Mouse (Mus musculus) forebrain, postnatal 0 days (tissue): ENCODE measurements around the gene Htt. TPM values are rescaled to one million over a fixed set of nuclear protein-coding genes. Genes with fewer than 3 reads are reported as not detected.

Source experiments
- ATAC-seq: fragments of 200-750 bp; cut with Nextera tagmentation; 2 replicates; pipeline ENCODE4 v1.8.0; 2017; ENCODE audit warnings: mild to moderate bottlenecking, moderate library complexity
- DNase-seq: peaks from one replicate; pipeline ENCODE4 v3.0.0-alpha.2; 2015
- H3K27ac ChIP-seq: fragments of 300-500 bp; sonication (generic); 2 replicates; pipeline ENCODE4 v1.5.1; 2014; ENCODE audit warnings: low read depth, mild to moderate bottlenecking, antibody characterized with exemption, low read length, moderate library complexity, mixed read lengths
- H3K27me3 ChIP-seq: fragments of 300-500 bp; sonication (generic); 2 replicates; pipeline ENCODE4 v1.6.1; 2014; ENCODE audit warnings: mild to moderate bottlenecking, low read length, mixed read lengths; ENCODE audit not compliant: insufficient read depth
- H3K36me3 ChIP-seq: fragments of 300-500 bp; sonication (generic); 2 replicates; pipeline ENCODE4 v1.6.1; 2014; ENCODE audit warnings: mild to moderate bottlenecking, moderate library complexity; ENCODE audit not compliant: insufficient read depth
- H3K4me1 ChIP-seq: fragments of 300-500 bp; sonication (generic); 2 replicates; pipeline ENCODE4 v1.6.1; 2014; ENCODE audit warnings: antibody characterized with exemption; ENCODE audit not compliant: insufficient read depth
- H3K4me2 ChIP-seq: fragments of 300-500 bp; sonication (generic); 2 replicates; pipeline ENCODE4 v1.6.1; 2014; ENCODE audit warnings: low read depth, mild to moderate bottlenecking, moderate library complexity
- H3K4me3 ChIP-seq: fragments of 300-500 bp; sonication (generic); 2 replicates; pipeline ENCODE4 v1.5.1; 2014; ENCODE audit warnings: low read depth, low read length, mixed read lengths
- H3K9ac ChIP-seq: fragments of 300-500 bp; sonication (generic); 2 replicates; pipeline ENCODE4 v1.6.1; 2014; ENCODE audit warnings: mild to moderate bottlenecking
- H3K9me3 ChIP-seq: fragments of 300-500 bp; sonication (generic); 2 replicates; pipeline ENCODE4 v1.6.1; 2016; ENCODE audit warnings: low read length
- CTCF ChIP-seq: sonication (generic); IDR thresholded peaks from 2 replicates; pipeline ENCODE4 v1.5.1; 2016; ENCODE audit warnings: antibody characterized with exemption, control low read depth, low read depth
- WGBS: fragments of 180-500 bp; shearing (Covaris S2); extraction: QIAGEN DNeasy Blood & Tissue Kit; methylation state at CpG from one replicate; pipeline ENCODE4 v1.1.7; 2014; 5-methylcytosine and 5-hydroxymethylcytosine counted together
- polyA plus RNA-seq: library from polyadenylated mRNA; unstranded; fragments of >200 nt; fragmentation: Nextera tagmentation; extraction: Ambion mirVana; gene quantifications from 2 replicates; pipeline ENCODE4 v1.2.1, GENCODE M21; 2015
- total RNA-seq: library from RNA; depleted of rRNA; stranded (reverse); fragments of >200 nt; gene quantifications from 2 replicates; pipeline ENCODE4 v1.2.3, GENCODE M21; 2014

The Htt gene
- total and polyA plus RNA-seq, 2 experiments from 2014 or later, result 4.1 to 33.6 TPM

DNA sequence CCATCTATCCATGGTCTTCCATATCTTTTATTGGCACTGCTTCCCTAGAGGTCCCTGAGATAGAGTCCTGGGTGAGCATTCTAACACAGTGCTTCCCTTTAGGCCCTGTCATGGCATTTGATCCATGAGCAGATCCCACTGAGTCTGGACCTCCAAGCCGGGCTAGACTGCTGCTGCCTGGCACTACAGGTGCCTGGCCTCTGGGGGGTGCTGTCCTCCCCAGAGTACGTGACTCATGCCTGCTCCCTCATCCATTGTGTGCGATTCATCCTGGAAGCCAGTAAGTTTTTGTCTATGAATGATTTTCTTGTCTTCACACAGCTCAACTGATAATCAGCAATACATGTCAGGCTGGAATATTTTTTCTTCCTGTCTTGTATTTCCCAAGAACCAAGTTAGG lies 123.7 kb downstream of the Htt start:
- DNase-seq (no peak), ATAC-seq (no peak)
- no peak overlapping the region for H3K4me2 ChIP-seq

DNA sequence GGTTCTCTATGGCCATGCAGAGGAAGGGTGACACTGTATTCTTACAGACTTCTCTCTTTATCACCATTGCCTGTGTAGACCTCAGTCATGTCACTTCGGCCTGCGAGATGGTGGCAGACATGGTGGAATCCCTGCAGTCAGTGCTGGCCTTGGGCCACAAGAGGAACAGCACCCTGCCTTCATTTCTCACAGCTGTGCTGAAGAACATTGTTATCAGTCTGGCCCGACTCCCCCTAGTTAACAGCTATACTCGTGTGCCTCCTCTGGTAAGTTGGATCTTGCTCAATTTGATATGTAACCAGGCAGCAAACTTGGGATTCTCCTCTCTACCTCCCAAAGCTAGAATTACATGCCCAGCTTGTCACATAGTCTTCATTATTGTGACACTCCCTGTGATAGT lies 127.7 kb downstream of the Htt start:
- H3K27me3 ChIP-seq, result no peaks in the 10 kb centered on the region
- H3K36me3 ChIP-seq, result peaks cover 78% of the 10 kb centered on the region
- no peak overlapping the region for H3K27ac ChIP-seq
- no peaks in the 10 kb centered on the region for H3K9me3 ChIP-seq
- no peak overlapping the region for H3K9ac ChIP-seq
- no peaks in the 10 kb centered on the region for H3K4me1 ChIP-seq
- ATAC-seq (no peak), DNase-seq (no peak)
- no peak overlapping the region for H3K4me2 ChIP-seq
- H3K4me3 ChIP-seq, result no peak overlapping the region
- WGBS, result 92% methylated on average over 4 of the region's 4 CpGs
- TF ChIP-seq CTCF, result no peak

More for the DNA sequence above, 123.7 kb downstream of the Htt start:
- Histone ChIP-seq H3K27ac (no peak overlapping the region), H3K9me3 (no peaks in the 10 kb centered on the region), H3K4me3 (no peak overlapping the region), H3K36me3 (peaks cover 67% of the 10 kb centered on the region), H3K27me3 (no peaks in the 10 kb centered on the region), H3K4me1 (no peaks in the 10 kb centered on the region), H3K9ac (no peak overlapping the region)
- WGBS, result 82% methylated on average over 3 of the region's 3 CpGs
- no peak for TF ChIP-seq CTCF

DNA sequence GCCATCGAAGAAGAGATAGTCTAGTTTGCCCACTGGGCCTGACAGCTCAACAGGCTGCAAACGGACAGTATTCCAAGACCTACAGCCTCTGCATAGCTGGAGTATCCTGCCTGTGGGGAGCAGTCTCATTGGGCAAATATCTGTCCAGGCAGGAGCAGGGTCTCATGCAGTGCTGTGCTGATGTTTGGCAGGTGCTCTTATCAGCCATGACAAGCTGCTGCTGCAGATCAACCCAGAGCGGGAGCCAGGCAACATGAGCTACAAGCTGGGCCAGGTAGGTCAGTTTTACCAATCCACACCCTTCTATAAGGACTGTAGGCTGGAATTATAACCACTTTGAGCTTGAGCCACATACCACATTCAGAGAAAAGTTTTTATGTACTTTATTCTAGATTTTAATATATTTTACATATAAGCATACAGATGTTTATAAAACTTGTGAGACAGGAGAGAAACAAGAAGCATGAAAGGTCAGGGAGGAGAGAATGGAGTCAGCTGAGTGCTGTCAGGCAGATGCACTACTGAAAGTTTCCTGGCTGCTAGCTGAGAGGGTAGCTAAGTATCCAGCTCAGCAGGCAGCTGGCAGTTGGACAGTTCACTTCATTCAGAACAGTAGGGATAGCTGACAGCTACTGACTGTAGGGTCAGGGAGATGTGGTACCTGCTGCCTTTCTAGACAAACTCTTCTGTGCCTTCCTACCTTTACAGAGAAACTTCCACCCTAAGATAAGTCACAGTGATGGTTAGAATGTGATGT lies 135.3 kb downstream of the Htt start:
- Histone ChIP-seq H3K36me3 (peaks cover 83% of the 10 kb centered on the region), H3K9ac (no peak overlapping the region), H3K27ac (no peak overlapping the region), H3K27me3 (no peaks in the 10 kb centered on the region), H3K4me1 (no peaks in the 10 kb centered on the region), H3K4me3 (no peak overlapping the region), H3K4me2 (no peak overlapping the region), H3K9me3 (no peaks in the 10 kb centered on the region)
- DNase-seq (no peak), ATAC-seq (no peak)
- WGBS, result 93% methylated on average over 3 of the region's 3 CpGs
- TF ChIP-seq CTCF, result no peak

DNA sequence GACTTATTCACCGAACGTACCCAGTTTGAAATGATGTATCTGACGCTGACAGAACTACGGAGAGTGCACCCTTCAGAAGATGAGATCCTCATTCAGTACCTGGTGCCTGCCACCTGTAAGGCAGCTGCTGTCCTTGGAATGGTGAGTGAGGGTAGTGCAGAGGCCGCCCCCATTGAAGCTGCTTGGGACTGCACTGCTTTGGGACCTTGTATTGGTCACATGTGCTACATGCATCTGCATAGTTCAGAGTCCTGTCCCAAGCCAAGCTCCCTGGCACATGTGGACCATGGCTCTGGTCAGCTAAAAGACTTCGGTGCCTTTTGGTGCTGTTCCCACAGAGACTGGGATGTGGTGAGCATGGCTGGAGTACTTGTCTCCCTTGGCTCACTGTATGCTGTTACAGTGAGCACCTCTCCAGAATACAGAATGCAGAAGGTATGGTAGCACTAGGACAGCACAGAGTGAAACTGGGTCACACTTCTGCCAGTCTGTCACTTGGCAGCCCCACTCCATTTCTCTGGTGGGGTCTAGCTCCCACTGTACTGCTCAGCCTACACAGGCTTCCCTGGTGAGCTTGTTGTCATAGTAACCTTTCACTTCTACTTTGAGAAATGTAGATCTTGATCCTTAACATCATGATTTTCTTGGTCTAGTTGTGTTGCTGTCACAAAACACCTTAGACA lies 138.4 kb downstream of the Htt start:
- H3K27me3 ChIP-seq, result no peaks in the 10 kb centered on the region
- DNase-seq (no peak), ATAC-seq (peak; percentile 64)
- H3K9me3 ChIP-seq, result no peaks in the 10 kb centered on the region
- 95% methylated on average over 6 of the region's 6 CpGs for WGBS
- H3K27ac ChIP-seq, result no peak overlapping the region
- H3K36me3 ChIP-seq, result peaks cover 83% of the 10 kb centered on the region
- no peak overlapping the region for H3K4me3 ChIP-seq
- TF ChIP-seq CTCF, result no peak
- no peaks in the 10 kb centered on the region for H3K4me1 ChIP-seq
- no peak overlapping the region for H3K4me2 ChIP-seq
- no peak overlapping the region for H3K9ac ChIP-seq

DNA sequence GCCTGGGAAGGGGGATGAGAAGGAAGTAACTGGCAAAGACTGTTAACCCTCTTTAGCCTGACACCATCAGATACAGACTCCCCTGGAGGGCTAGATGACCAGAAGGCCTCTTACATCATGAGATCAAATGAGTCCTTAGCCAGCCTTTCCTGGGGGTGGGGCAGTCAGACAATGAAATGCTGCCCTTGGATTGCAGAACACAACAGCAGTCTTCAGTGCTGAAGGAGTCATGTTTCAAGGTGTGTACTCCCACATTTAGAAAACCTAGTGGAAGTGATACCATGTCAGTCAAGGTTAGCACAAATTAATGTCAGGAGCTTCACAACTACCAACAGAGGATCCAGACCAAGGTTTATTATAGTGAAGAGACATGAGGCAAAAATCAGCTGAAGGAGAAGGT lies 140.8 kb downstream of the Htt start:
- Histone ChIP-seq H3K4me1 (no peaks in the 10 kb centered on the region), H3K9ac (no peak overlapping the region), H3K9me3 (no peaks in the 10 kb centered on the region), H3K4me3 (no peak overlapping the region), H3K27me3 (no peaks in the 10 kb centered on the region), H3K27ac (no peak overlapping the region), H3K4me2 (no peak overlapping the region), H3K36me3 (peaks cover 85% of the 10 kb centered on the region)
- DNase-seq, result no peak
- no peak for TF ChIP-seq CTCF
- no peak for ATAC-seq

DNA sequence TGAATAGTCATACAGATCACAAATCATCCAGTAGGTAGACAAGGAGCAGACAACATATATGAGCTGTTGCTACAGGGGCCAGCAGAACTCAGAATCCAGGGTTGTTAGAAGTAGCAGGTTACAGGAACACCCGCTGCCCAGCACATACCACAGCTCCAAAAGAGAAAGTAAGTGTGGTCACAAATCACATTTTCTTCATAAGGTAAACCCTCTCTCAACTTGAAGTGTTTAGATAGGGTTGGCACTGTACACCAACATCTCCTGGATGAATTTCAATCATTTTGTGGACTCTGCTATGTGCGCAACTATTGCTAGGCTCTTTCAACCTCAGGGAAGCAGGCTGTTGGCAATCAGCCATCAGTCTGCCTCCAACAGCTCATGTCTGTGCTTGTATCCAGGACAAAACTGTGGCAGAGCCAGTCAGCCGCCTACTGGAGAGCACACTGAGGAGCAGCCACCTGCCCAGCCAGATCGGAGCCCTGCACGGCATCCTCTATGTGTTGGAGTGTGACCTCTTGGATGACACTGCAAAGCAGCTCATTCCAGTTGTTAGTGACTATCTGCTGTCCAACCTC lies 141.4 kb downstream of the Htt start:
- 48% methylated on average over 5 of the region's 5 CpGs for WGBS
- ATAC-seq (peak; percentile 43; the same call in 1 of the 2 replicates), DNase-seq (peak; percentile 52)
- no peak overlapping the region for H3K4me3 ChIP-seq
- peaks cover 85% of the 10 kb centered on the region for H3K36me3 ChIP-seq
- H3K9ac ChIP-seq, result no peak overlapping the region
- no peaks in the 10 kb centered on the region for H3K4me1 ChIP-seq
- H3K9me3 ChIP-seq, result no peaks in the 10 kb centered on the region
- no peak overlapping the region for H3K4me2 ChIP-seq
- H3K27me3 ChIP-seq, result no peaks in the 10 kb centered on the region
- H3K27ac ChIP-seq, result no peak overlapping the region
- peak; percentile 47 for TF ChIP-seq CTCF

DNA sequence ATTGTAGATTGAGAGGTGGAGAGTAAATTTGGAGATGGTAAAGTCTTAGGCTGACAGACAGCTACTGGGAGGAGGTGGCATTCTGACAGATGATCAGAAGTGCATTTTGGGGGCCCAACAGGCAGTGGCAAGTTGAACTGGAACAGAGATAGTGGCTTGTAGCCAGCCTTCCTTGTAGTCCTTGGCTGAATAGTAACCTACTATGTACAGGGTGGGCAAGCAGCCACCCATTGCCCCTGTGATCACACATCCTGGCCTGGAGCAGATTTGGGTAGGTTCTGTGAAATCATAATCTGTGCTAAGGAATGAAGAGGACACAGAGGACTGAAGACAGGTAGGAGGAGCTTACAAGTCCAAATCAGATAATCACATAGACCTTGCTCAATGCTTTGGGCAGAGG lies 142.9 kb downstream of the Htt start:
- Histone ChIP-seq H3K36me3 (peaks cover 88% of the 10 kb centered on the region), H3K27me3 (no peaks in the 10 kb centered on the region), H3K4me2 (no peak overlapping the region), H3K4me1 (no peaks in the 10 kb centered on the region), H3K4me3 (no peak overlapping the region), H3K27ac (no peak overlapping the region), H3K9ac (no peak overlapping the region), H3K9me3 (no peaks in the 10 kb centered on the region)
- TF ChIP-seq CTCF, result no peak
- ATAC-seq, result no peak
- no peak for DNase-seq
